25 mouse cellular contexts compared by ENCODE assay signal in genomic region chr1:83747412-83747811, GRCm38 (mm10).
DNase-seq lines count a peak whose midpoint lies in the region; ATAC-seq and TF ChIP-seq lines count a peak whose summit lies in the region.
"Had no signal": no experiment of that assay in that cellular context is flagged by ENCODE, and none has a peak within 500 bp of the region (broad histone marks: within the 10 kb centered on the region; RNA-seq: fewer than 3 reads in every experiment).

No protein-coding gene starts in this region.

- H3K27ac ChIP-seq in gastrocnemius, adult 2 months, result peak overlapping the region; percentile 12
- 0 out of 2 replicates have a peak overlapping the region, but pooled peaks have one; percentile 8 for H3K27ac ChIP-seq in neural tube, embryonic 11.5 days (ENCODE audit: low read depth, low read length)
- H3K27ac ChIP-seq in neural tube, embryonic 15.5 days (replicated peaks), result no peak overlapping the region
- H3K27ac ChIP-seq: embryonic facial prominence, embryonic 13.5 days; limb, embryonic 15.5 days; macrophage had no signal

- H3K4me3 ChIP-seq in gastrocnemius, adult 2 months, result no peak overlapping the region
- H3K4me3 ChIP-seq in neural tube, embryonic 11.5 days (ENCODE audit: low read depth, low read length), result no peak overlapping the region
- H3K4me3 ChIP-seq in neural tube, embryonic 15.5 days (replicated peaks), result no peak overlapping the region
- H3K4me3 ChIP-seq: embryonic facial prominence, embryonic 13.5 days; erythroblast, embryonic 14.5 days; limb, embryonic 15.5 days had no signal

- no peak for TF ChIP-seq CTCF in gastrocnemius, adult 2 months (IDR thresholded peaks at IDR 0.05)

- no peaks in the 10 kb centered on the region for H3K27me3 ChIP-seq in neural tube, embryonic 11.5 days (ENCODE audit: control insufficient read depth, insufficient read depth, low read length)
- H3K27me3 ChIP-seq in neural tube, embryonic 15.5 days (replicated peaks), result no peaks in the 10 kb centered on the region
- H3K27me3 ChIP-seq: embryonic facial prominence, embryonic 13.5 days had no signal

- H3K9me3 ChIP-seq in neural tube, embryonic 11.5 days (ENCODE audit: control insufficient read depth, low read length), result no peaks in the 10 kb centered on the region
- no peaks in the 10 kb centered on the region for H3K9me3 ChIP-seq in neural tube, embryonic 15.5 days (replicated peaks)
- H3K9me3 ChIP-seq: limb, embryonic 15.5 days had no signal

- no peak for DNase-seq in gastrocnemius, adult 2 months
- DNase-seq in gastrocnemius, postnatal 25 days, result no peak
- DNase-seq in kidney, adult 9 months, result peak; percentile 6
- no peak for DNase-seq in kidney, postnatal 25 days
- no peak for DNase-seq in neural tube, embryonic 11.5 days (ENCODE audit: low spot score)
- peak; percentile 21 for DNase-seq in kidney, postnatal 14 days
- DNase-seq in right cerebral cortex, postnatal 36 days (ENCODE audit: low spot score in 2 of 2), result no peak
- DNase-seq: adrenal gland, postnatal 14 days; cerebellum, adult 8-10 months; cerebellum, postnatal 36 days; embryo, embryonic 11 days; gastrocnemius, postnatal 14 days; heart, adult 18-20 months; left cerebral cortex, postnatal 4 days; retina, postnatal 1 day; right cerebral cortex, postnatal 25 days; thymus, postnatal 25 days had no signal

- intact Hi-C loops in gastrocnemius, adult 2 months (cut with DNase I), result loop anchor here (10.0 kb wide), 1 partner anchor 837 kb away; no protein-coding TSS in a partner anchor

- ATAC-seq in neural tube, embryonic 11.5 days (ENCODE audit: insufficient read depth, low FRiP score, low TSS enrichment), result no peak
- no peak for ATAC-seq in neural tube, embryonic 15.5 days (ENCODE audit: low FRiP score)
- ATAC-seq: CD4-positive, CD25-positive, alpha-beta regulatory T cell, adult 4 months; forebrain, embryonic 16.5 days; lung, postnatal 0 days had no signal

- no peaks in the 10 kb centered on the region for H3K4me1 ChIP-seq in neural tube, embryonic 11.5 days (ENCODE audit: control insufficient read depth, insufficient read depth, low read length)
- H3K4me1 ChIP-seq in neural tube, embryonic 15.5 days, result peaks cover 18% of the 10 kb centered on the region
- H3K4me1 ChIP-seq: embryonic facial prominence, embryonic 13.5 days; limb, embryonic 15.5 days had no signal

- H3K36me3 ChIP-seq in neural tube, embryonic 11.5 days (ENCODE audit: control insufficient read depth, insufficient read depth, low read length), result no peaks in the 10 kb centered on the region
- no peaks in the 10 kb centered on the region for H3K36me3 ChIP-seq in neural tube, embryonic 15.5 days
- H3K36me3 ChIP-seq: embryonic facial prominence, embryonic 13.5 days; limb, embryonic 15.5 days had no signal

- no peak overlapping the region for H3K4me2 ChIP-seq in neural tube, embryonic 11.5 days (ENCODE audit: low read depth)
- H3K4me2 ChIP-seq in neural tube, embryonic 15.5 days, result no peak overlapping the region
- H3K4me2 ChIP-seq: embryonic facial prominence, embryonic 13.5 days; limb, embryonic 15.5 days had no signal

- H3K9ac ChIP-seq in neural tube, embryonic 11.5 days (ENCODE audit: low read length), result no peak overlapping the region
- no peak overlapping the region for H3K9ac ChIP-seq in neural tube, embryonic 15.5 days (replicated peaks)
- H3K9ac ChIP-seq: embryonic facial prominence, embryonic 13.5 days; limb, embryonic 15.5 days had no signal

- 88% methylated on average over 3 of the region's 3 CpGs for WGBS in neural tube, embryonic 11.5 days
- WGBS in neural tube, embryonic 15.5 days, result 78% methylated on average over 3 of the region's 3 CpGs

Comparison
In these comparisons a context has a peak if more than half of its experiments do, and no peak if none do; other contexts are left out.
1. DNase-seq: peak in kidney, adult 9 months (single experiment) and kidney, postnatal 14 days (single experiment); none in gastrocnemius, adult 2 months (single experiment), gastrocnemius, postnatal 25 days (single experiment), kidney, postnatal 25 days (0 of 2), neural tube, embryonic 11.5 days (single experiment) and right cerebral cortex, postnatal 36 days (0 of 2).